Mouse (Mus musculus) heart, adult 2 months (tissue): ENCODE data around the gene Gtf2a1.

ENCODE experiments used
- CTCF ChIP-seq: fragments of 200-600 bp; IDR thresholded peaks from 2 replicates; pipeline ENCODE4 v1.8.1; 2022; ENCODE audit warnings: antibody characterized with exemption, mild to moderate bottlenecking, moderate library complexity
- POLR2A ChIP-seq: fragments of 200-500 bp; IDR thresholded peaks from 2 replicates; pipeline ENCODE4 v1.6.1; 2011; ENCODE audit warnings: mild to moderate bottlenecking, low read depth, low read length, control low read depth; ENCODE audit not compliant: insufficient read depth

DNA sequence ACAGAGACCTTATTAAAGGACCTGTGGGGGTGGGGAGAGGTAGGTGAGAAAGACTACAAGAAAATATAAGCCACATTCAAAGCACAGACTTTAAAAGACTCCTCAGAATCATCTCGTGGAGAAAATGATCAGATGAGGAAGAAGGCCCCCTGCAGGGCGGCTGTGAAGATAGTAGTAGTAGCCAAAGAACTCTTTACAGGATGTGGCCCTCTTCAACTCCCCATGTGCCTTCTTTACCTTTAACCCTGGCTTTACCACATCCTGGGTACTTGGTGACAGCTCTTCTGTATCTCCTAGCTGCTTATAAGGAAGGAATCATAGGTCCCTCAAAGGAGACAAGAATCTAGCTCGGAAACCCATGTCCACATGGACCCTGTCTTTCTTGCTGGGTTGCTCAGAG is 66.7 kb downstream of the Gtf2a1 start:
- TF ChIP-seq CTCF (no peak), POLR2A (no peak)
